Mouse (Mus musculus) CH12.LX (cell line): ENCODE data around the gene Nxn. TPM values are rescaled to one million over a fixed set of nuclear protein-coding genes. Genes with fewer than 3 reads are reported as not detected.

Source experiments
- DNase-seq: peaks from one replicate; pipeline ENCODE4 v3.0.0-alpha.2; 2013; ENCODE audit errors: extremely low read depth
- H3K27ac ChIP-seq: 2 replicates; pipeline ENCODE4 v1.5.1; 2012; ENCODE audit warnings: low read depth, mild to moderate bottlenecking, control low read depth, moderate library complexity; ENCODE audit not compliant: insufficient read depth
- H3K27me3 ChIP-seq: replicated peaks from 2 replicates; pipeline ENCODE3; 2012; ENCODE audit warnings: inconsistent platforms
- H3K36me3 ChIP-seq, 2 experiments: replicated peaks in 1 of 2; 2 replicates each; pipeline versions ENCODE3 to v1.6.1; 2012; ENCODE audit warnings: inconsistent platforms in 1 of 2, low read length in 1 of 2, mild to moderate bottlenecking in 1 of 2, mixed read lengths in 1 of 2, moderate library complexity in 1 of 2; ENCODE audit not compliant: control insufficient read depth in 1 of 2, insufficient read depth in 1 of 2
- H3K4me1 ChIP-seq, 2 experiments: 2 replicates each; pipeline ENCODE4 v1.6.1; 2012; ENCODE audit warnings: inconsistent platforms in 1 of 2, moderate library complexity in 1 of 2; ENCODE audit not compliant: insufficient read depth in 2 of 2, control insufficient read depth in 1 of 2
- H3K4me2 ChIP-seq: 2 replicates; pipeline ENCODE4 v1.6.1; 2012; ENCODE audit warnings: low read depth, mild to moderate bottlenecking, control low read depth; ENCODE audit not compliant: poor library complexity, insufficient read depth, severe bottlenecking
- H3K4me3 ChIP-seq, 3 experiments: fragments of 150-350 bp in 1 of 3; sonication (generic) in 1 of 3; replicated peaks in 1 of 3; 2 replicates each; pipeline versions ENCODE3 to v1.5.1; 2011 to 2012; ENCODE audit warnings: low read depth in 2 of 3, low read length in 2 of 3, mild to moderate bottlenecking in 2 of 3, moderate library complexity in 2 of 3, control low read depth in 1 of 3, improper control_type of control experiment in 1 of 3, inconsistent platforms in 1 of 3, mixed read lengths in 1 of 3; ENCODE audit not compliant: poor library complexity in 1 of 3
- H3K79me2 ChIP-seq: replicated peaks from 2 replicates; pipeline ENCODE4 v1.6.1; 2012; ENCODE audit warnings: mild to moderate bottlenecking, moderate library complexity; ENCODE audit not compliant: control insufficient read depth, poor library complexity, insufficient read depth, severe bottlenecking; ENCODE audit errors: extremely low read depth
- H3K9ac ChIP-seq: 2 replicates; pipeline ENCODE4 v1.6.1; 2012; ENCODE audit warnings: low read depth, mild to moderate bottlenecking, control low read depth, moderate library complexity; ENCODE audit not compliant: insufficient read depth
- H3K9me3 ChIP-seq: replicated peaks from 2 replicates; pipeline ENCODE3; 2012; ENCODE audit warnings: low read length, inconsistent platforms, mixed read lengths
- BHLHE40 ChIP-seq: IDR thresholded peaks from 2 replicates; pipeline ENCODE4 v1.6.1; 2011; ENCODE audit warnings: mild to moderate bottlenecking, low read depth, low read length, improper control_type of control experiment
- CHD1 ChIP-seq: IDR thresholded peaks from 2 replicates; pipeline ENCODE4 v1.6.1; 2012; ENCODE audit warnings: low read depth, low read length, improper control_type of control experiment, inconsistent platforms
- CHD2 ChIP-seq: IDR thresholded peaks from 2 replicates; pipeline ENCODE4 v1.6.1; 2011; ENCODE audit warnings: low read length, improper control_type of control experiment
- CTCF ChIP-seq, 2 experiments: IDR thresholded peaks in 1 of 2; conservative IDR thresholded peaks in 1 of 2; 2 replicates each; pipeline ENCODE4 v1.5.1; 2011 to 2012; ENCODE audit warnings: low read depth in 2 of 2, low read length in 2 of 2, improper control_type of control experiment in 1 of 2, inconsistent platforms in 1 of 2, mild to moderate bottlenecking in 1 of 2, moderate library complexity in 1 of 2
- E2F4 ChIP-seq: IDR thresholded peaks from 2 replicates; pipeline ENCODE4 v1.6.1; 2011; ENCODE audit warnings: low read depth, low read length, improper control_type of control experiment; ENCODE audit not compliant: insufficient replicate concordance
- IRF4 ChIP-seq: IDR thresholded peaks from 2 replicates; pipeline ENCODE4 v1.6.1; 2014; ENCODE audit warnings: low read depth, mild to moderate bottlenecking, inconsistent platforms, low read length, improper control_type of control experiment
- KAT2A ChIP-seq: IDR thresholded peaks from 2 replicates; pipeline ENCODE4 v1.6.1; 2012; ENCODE audit warnings: low read length, improper control_type of control experiment, inconsistent platforms; ENCODE audit not compliant: insufficient replicate concordance
- MAFK ChIP-seq: IDR thresholded peaks from 2 replicates; pipeline ENCODE4 v1.6.1; 2011; ENCODE audit warnings: low read length, improper control_type of control experiment; ENCODE audit not compliant: insufficient replicate concordance
- MAX ChIP-seq: IDR thresholded peaks from 2 replicates; pipeline ENCODE4 v1.6.1; 2011; ENCODE audit warnings: low read length, improper control_type of control experiment
- MEF2A ChIP-seq: IDR thresholded peaks from 2 replicates; pipeline ENCODE4 v1.6.1; 2014; ENCODE audit warnings: low read depth, mild to moderate bottlenecking, inconsistent platforms, low read length, improper control_type of control experiment, borderline replicate concordance
- MXI1 ChIP-seq: IDR thresholded peaks from 2 replicates; pipeline ENCODE4 v1.6.1; 2011; ENCODE audit warnings: mild to moderate bottlenecking, low read depth, low read length, improper control_type of control experiment
- MYC ChIP-seq: IDR thresholded peaks from 2 replicates; pipeline ENCODE4 v1.6.1; 2011; ENCODE audit warnings: low read depth, mild to moderate bottlenecking, improper control_type of control experiment, low read length
- NELFE ChIP-seq: IDR thresholded peaks from 2 replicates; pipeline ENCODE4 v1.6.1; 2011; ENCODE audit warnings: low read depth, low read length, improper control_type of control experiment
- POLR2AphosphoS2 ChIP-seq: IDR thresholded peaks from 2 replicates; pipeline ENCODE4 v1.6.1; 2011; ENCODE audit warnings: low read depth, low read length, improper control_type of control experiment
- RAD21 ChIP-seq: IDR thresholded peaks from 2 replicates; pipeline ENCODE4 v1.6.1; 2011; ENCODE audit warnings: low read depth, mild to moderate bottlenecking, low read length, improper control_type of control experiment, moderate library complexity
- RCOR1 ChIP-seq: conservative IDR thresholded peaks from 2 replicates; pipeline ENCODE4 v1.6.1; 2012; ENCODE audit warnings: low read depth, mild to moderate bottlenecking, inconsistent platforms, low read length, improper control_type of control experiment
- SMC3 ChIP-seq: IDR thresholded peaks from 2 replicates; pipeline ENCODE4 v1.6.1; 2011; ENCODE audit warnings: low read depth, low read length, improper control_type of control experiment
- TBP ChIP-seq: conservative IDR thresholded peaks from 2 replicates; pipeline ENCODE4 v1.6.1; 2011; ENCODE audit warnings: low read depth, low read length, improper control_type of control experiment
- UBTF ChIP-seq: IDR thresholded peaks from 2 replicates; pipeline ENCODE4 v1.6.1; 2012; ENCODE audit warnings: low read depth, mild to moderate bottlenecking, inconsistent platforms, low read length, improper control_type of control experiment, moderate library complexity
- USF1 ChIP-seq: IDR thresholded peaks from 2 replicates; pipeline ENCODE4 v1.6.1; 2014; ENCODE audit warnings: low read depth, mild to moderate bottlenecking, inconsistent platforms, low read length, improper control_type of control experiment
- USF2 ChIP-seq: conservative IDR thresholded peaks from 2 replicates; pipeline ENCODE4 v1.6.1; 2011; ENCODE audit warnings: low read depth, low read length, improper control_type of control experiment
- ZC3H11A ChIP-seq: IDR thresholded peaks from 2 replicates; pipeline ENCODE4 v1.6.1; 2012; ENCODE audit warnings: low read depth, mild to moderate bottlenecking, inconsistent platforms, low read length, improper control_type of control experiment
- ZNF384 ChIP-seq: IDR thresholded peaks from 2 replicates; pipeline ENCODE4 v1.6.1; 2012; ENCODE audit warnings: low read depth, low read length, improper control_type of control experiment, inconsistent platforms
- dilution Hi-C: fragments of 300-500 bp; cut with MboI; formaldehyde crosslinking; loops from 2 replicates; pipeline ENCODE4 v1.14.3; 2020; ENCODE audit warnings: low sequenced_read_pairs; ENCODE audit not compliant: extremely low pct_unique_long_range_greater_than_20kb, extremely low pct_ligation_motif_present
- in situ Hi-C: fragments of 300-500 bp; cut with MboI; formaldehyde crosslinking; loops from 3 replicates; pipeline ENCODE4 v1.14.3; 2019; ENCODE audit warnings: low sequenced_read_pairs, low pct_ligation_motif_present, low pct_unique_long_range_greater_than_20kb, mixed read lengths
- polyA plus RNA-seq: library from polyadenylated mRNA; unstranded; fragments of >175 nt; gene quantifications from 2 replicates; pipeline ENCODE4 v1.2.1, GENCODE M21; 2012; ENCODE audit warnings: low read depth; ENCODE audit not compliant: insufficient read length
- total RNA-seq, 2 experiments: library from RNA; depleted of rRNA; stranded (reverse); fragments of 300-350 nt in 1 of 2; fragments of >200 nt in 1 of 2; gene quantifications; 2 replicates each; pipeline ENCODE4 v1.2.3; 2012 to 2014

The Nxn gene
- total and polyA plus RNA-seq, 3 experiments: 15.3 to 24.8 (median 19.2) TPM

DNA sequence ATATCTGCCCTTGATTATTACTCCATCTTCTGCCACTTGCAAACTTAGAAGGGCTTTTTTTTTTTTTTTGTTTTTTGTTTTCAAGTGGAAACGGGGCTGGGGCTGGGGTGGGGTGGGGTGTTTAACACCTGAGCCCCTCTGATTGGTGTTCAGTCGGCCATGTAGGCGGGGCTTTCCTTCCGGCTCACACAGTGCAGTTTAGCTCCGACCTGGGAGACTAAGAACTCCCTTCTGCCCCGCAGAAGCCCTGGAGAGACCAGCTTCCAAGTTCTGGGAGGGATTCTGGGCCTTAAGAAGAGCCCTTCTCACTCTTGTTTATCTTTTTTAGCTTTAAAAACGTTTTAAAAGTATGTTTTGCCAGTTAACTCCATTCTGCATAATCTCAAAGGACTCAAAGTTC is 61.2 kb downstream of the Nxn start:
- dilution Hi-C loops: no loop called here
- DNase-seq: peak; percentile 10
- H3K4me1 ChIP-seq: no peaks in the 10 kb centered on the region

DNA sequence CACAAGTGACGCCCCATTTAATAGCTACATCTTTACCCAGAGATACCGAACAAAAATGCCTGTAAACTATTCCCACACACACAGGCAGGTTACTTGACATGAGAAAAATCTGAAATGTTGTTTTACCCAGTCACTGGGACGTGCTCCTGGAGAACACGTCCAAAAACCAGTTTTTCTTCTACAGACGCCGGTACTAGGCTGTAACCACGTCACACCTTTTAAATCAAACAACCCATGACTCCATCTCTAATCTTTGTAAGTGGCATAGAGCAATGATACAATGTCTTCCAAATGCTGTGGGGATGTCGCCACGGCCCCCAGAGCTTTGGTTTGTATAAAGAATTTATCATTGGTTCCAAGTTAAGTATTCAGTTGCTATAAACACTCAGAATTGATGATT is 61.7 kb downstream of the Nxn start:
- peaks cover 0 to 4% of the 10 kb centered on the region in 2 experiments; a peak in 1 of 4 replicates for H3K4me1 ChIP-seq
- H3K27me3 ChIP-seq: no peaks in the 10 kb centered on the region
- H3K27ac ChIP-seq: no peak overlapping the region
- H3K4me2 ChIP-seq: no peak overlapping the region
- DNase-seq: no peak
- dilution Hi-C loops: no loop called here
- no peaks in the 10 kb centered on the region for H3K79me2 ChIP-seq
- no peak overlapping the region for H3K9ac ChIP-seq
- in situ Hi-C loops: no loop called here
- no peak overlapping the region for H3K4me3 ChIP-seq
- H3K9me3 ChIP-seq: no peaks in the 10 kb centered on the region
- TF ChIP-seq UBTF: no peak
- no peak for TF ChIP-seq MAX
- TF ChIP-seq MYC: no peak
- TF ChIP-seq MXI1: no peak
- TF ChIP-seq TBP: no peak
- no peak for TF ChIP-seq KAT2A
- TF ChIP-seq RAD21: no peak
- TF ChIP-seq IRF4: no peak
- no peak for TF ChIP-seq ZC3H11A
- TF ChIP-seq CTCF (conservative IDR thresholded peaks at IDR 0.05 in 1 of 2, IDR thresholded peaks at IDR 0.05 in 1 of 2; ENCODE audit: low read depth in 2 of 2, low read length in 2 of 2): no peak
- no peak for TF ChIP-seq BHLHE40
- TF ChIP-seq CHD2: no peak
- no peak for TF ChIP-seq MAFK
- TF ChIP-seq SMC3: no peak
- TF ChIP-seq E2F4: no peak
- no peak for TF ChIP-seq CHD1
- TF ChIP-seq USF1: no peak
- TF ChIP-seq NELFE: no peak
- no peak for TF ChIP-seq MEF2A
- TF ChIP-seq POLR2AphosphoS2: no peak
- H3K36me3 ChIP-seq: no peaks in the 10 kb centered on the region

More for the DNA sequence above, 61.2 kb downstream of the Nxn start:
- H3K9me3 ChIP-seq: no peaks in the 10 kb centered on the region
- H3K4me2 ChIP-seq: peak overlapping the region; percentile 59
- in situ Hi-C loops: no loop called here
- H3K27me3 ChIP-seq: no peaks in the 10 kb centered on the region
- no peak overlapping the region for H3K9ac ChIP-seq
- no peaks in the 10 kb centered on the region for H3K79me2 ChIP-seq
- no peak overlapping the region for H3K4me3 ChIP-seq
- no peaks in the 10 kb centered on the region for H3K36me3 ChIP-seq
- no peak overlapping the region for H3K27ac ChIP-seq
- TF ChIP-seq MXI1 (no peak), RCOR1 (no peak), ZNF384 (no peak), TBP (no peak), NELFE (no peak), USF2 (no peak)
